Mouse (Mus musculus) liver, embryonic 12.5 days (tissue): ENCODE measurements around the gene Mtln. TPM values are rescaled to one million over a fixed set of nuclear protein-coding genes. Genes with fewer than 3 reads are reported as not detected.

Experiments
- ATAC-seq: fragments of 200-750 bp; cut with Nextera tagmentation; 2 replicates; pipeline ENCODE4 v1.8.0; 2017; ENCODE audit warnings: moderate number of reproducible peaks, mild to moderate bottlenecking, moderate library complexity
- H3K27ac ChIP-seq: fragments of 300-500 bp; sonication (generic); 2 replicates; pipeline ENCODE4 v1.5.1; 2016; ENCODE audit warnings: mild to moderate bottlenecking
- H3K27me3 ChIP-seq: fragments of 300-500 bp; sonication (generic); replicated peaks from 2 replicates; pipeline ENCODE4 v1.6.1; 2016; ENCODE audit warnings: mild to moderate bottlenecking, moderate library complexity
- H3K36me3 ChIP-seq: fragments of 300-500 bp; sonication (generic); 2 replicates; pipeline ENCODE4 v1.6.1; 2016; ENCODE audit warnings: mild to moderate bottlenecking, moderate library complexity
- H3K4me1 ChIP-seq: fragments of 300-500 bp; sonication (generic); 2 replicates; pipeline ENCODE4 v1.6.1; 2016
- H3K4me2 ChIP-seq: fragments of 300-500 bp; sonication (generic); 2 replicates; pipeline ENCODE4 v1.6.1; 2016; ENCODE audit warnings: mild to moderate bottlenecking, moderate library complexity
- H3K4me3 ChIP-seq: fragments of 300-500 bp; sonication (generic); 2 replicates; pipeline ENCODE4 v1.5.1; 2016; ENCODE audit warnings: mild to moderate bottlenecking, moderate library complexity
- H3K9ac ChIP-seq: fragments of 300-500 bp; sonication (generic); 2 replicates; pipeline ENCODE4 v1.6.1; 2016; ENCODE audit warnings: mild to moderate bottlenecking, moderate library complexity
- H3K9me3 ChIP-seq: fragments of 300-500 bp; sonication (generic); replicated peaks from 2 replicates; pipeline ENCODE4 v1.6.1; 2016; ENCODE audit warnings: mild to moderate bottlenecking, moderate library complexity
- WGBS: fragments of 180-500 bp; shearing (Covaris S2); methylation state at CpG from one replicate; pipeline ENCODE4 v1.1.7; 2016; ENCODE audit not compliant: insufficient replicate concordance; 5-methylcytosine and 5-hydroxymethylcytosine counted together
- polyA plus RNA-seq: library from polyadenylated mRNA; unstranded; fragments of >200 nt; fragmentation: Nextera tagmentation; extraction: Ambion mirVana; gene quantifications from 2 replicates; pipeline ENCODE4 v1.2.1, GENCODE M21; 2016

Mtln gene
- polyA plus RNA-seq, 1 experiment from 2014 or later = 31.1 TPM

GRCm38 (mm10) chr2:127778451-127778850 lies 13.8 kb downstream of the Mtln start:
- WGBS = 77% methylated on average over 5 of the region's 5 CpGs

GRCm38 (mm10) chr2:127775013-127775412 lies 17.3 kb downstream of the Mtln start:
- Histone ChIP-seq H3K9ac (no peak overlapping the region), H3K27ac (no peak overlapping the region), H3K4me3 (no peak overlapping the region), H3K36me3 (peaks cover 12% of the 10 kb centered on the region), H3K4me1 (peaks cover 12% of the 10 kb centered on the region), H3K9me3 (no peaks in the 10 kb centered on the region), H3K4me2 (no peak overlapping the region), H3K27me3 (no peaks in the 10 kb centered on the region)
- no peak for ATAC-seq
- 87% methylated on average over 3 of the region's 3 CpGs for WGBS

More at GRCm38 (mm10) chr2:127778451-127778850, 13.8 kb downstream of the Mtln start:
- no peaks in the 10 kb centered on the region; the same call in 1 of the 2 replicates for H3K36me3 ChIP-seq
- no peak overlapping the region for H3K27ac ChIP-seq
- no peak overlapping the region for H3K4me2 ChIP-seq
- H3K27me3 ChIP-seq = no peaks in the 10 kb centered on the region
- ATAC-seq = no peak
- no peak overlapping the region for H3K9ac ChIP-seq
- no peak overlapping the region for H3K4me3 ChIP-seq
- peaks cover 14% of the 10 kb centered on the region for H3K4me1 ChIP-seq
- no peaks in the 10 kb centered on the region for H3K9me3 ChIP-seq

- ATAC-seq = no peak; the same call in 1 of the 2 replicates
- Histone ChIP-seq H3K4me1 (peaks cover 12% of the 10 kb centered on the region), H3K4me2 (peak overlapping the region; percentile 60), H3K36me3 (peaks cover 14% of the 10 kb centered on the region), H3K4me3 (no peak overlapping the region), H3K9ac (peak overlapping the region; percentile 18; the same call in 1 of the 2 replicates), H3K9me3 (no peaks in the 10 kb centered on the region), H3K27ac (peak overlapping the region; percentile 82), H3K27me3 (no peaks in the 10 kb centered on the region)
- 35% methylated on average over 1 of the region's 1 CpGs for WGBS
Measured at GRCm38 (mm10) chr2:127774578-127774941, 17.7 kb downstream of the Mtln start.

GRCm38 (mm10) chr2:127773938-127774577 lies 18.2 kb downstream of the Mtln start:
- Histone ChIP-seq H3K4me2 (peak overlapping the region; percentile 60), H3K9me3 (no peaks in the 10 kb centered on the region), H3K9ac (peak overlapping the region; percentile 18), H3K27me3 (no peaks in the 10 kb centered on the region), H3K4me3 (peak overlapping the region; percentile 37), H3K4me1 (peaks cover 12% of the 10 kb centered on the region), H3K36me3 (peaks cover 19% of the 10 kb centered on the region), H3K27ac (peak overlapping the region; percentile 82)
- peak; percentile 99 for ATAC-seq
- 36% methylated on average over 15 of the region's 15 CpGs for WGBS

- H3K4me3 ChIP-seq = no peak overlapping the region
- no peaks in the 10 kb centered on the region for H3K9me3 ChIP-seq
- WGBS = 62% methylated on average over 5 of the region's 5 CpGs
- ATAC-seq = no peak
- H3K27me3 ChIP-seq = no peaks in the 10 kb centered on the region
- 0 out of 2 replicates have a peak, but pooled peaks cover 13% of the 10 kb centered on the region for H3K4me1 ChIP-seq
- H3K4me2 ChIP-seq = no peak overlapping the region
- H3K9ac ChIP-seq = no peak overlapping the region
- peaks cover 29% of the 10 kb centered on the region for H3K36me3 ChIP-seq
- no peak overlapping the region for H3K27ac ChIP-seq
Measured at GRCm38 (mm10) chr2:127761587-127761986, 30.7 kb downstream of the Mtln start.

- peaks cover 24% of the 10 kb centered on the region for H3K36me3 ChIP-seq
- no peaks in the 10 kb centered on the region for H3K27me3 ChIP-seq
- H3K4me2 ChIP-seq = no peak overlapping the region
- no peaks in the 10 kb centered on the region for H3K9me3 ChIP-seq
- no peak overlapping the region for H3K9ac ChIP-seq
- H3K27ac ChIP-seq = no peak overlapping the region
- no peak for ATAC-seq
- H3K4me3 ChIP-seq = no peak overlapping the region
- 0 out of 2 replicates have a peak, but pooled peaks cover 13% of the 10 kb centered on the region for H3K4me1 ChIP-seq
- 39% methylated on average over 10 of the region's 10 CpGs for WGBS
Measured at GRCm38 (mm10) chr2:127760429-127761000, 31.8 kb downstream of the Mtln start.

- Histone ChIP-seq H3K4me1 (0 out of 2 replicates have a peak, but pooled peaks cover 13% of the 10 kb centered on the region), H3K9me3 (no peaks in the 10 kb centered on the region), H3K27ac (no peak overlapping the region), H3K36me3 (peaks cover 20% of the 10 kb centered on the region), H3K27me3 (no peaks in the 10 kb centered on the region), H3K9ac (no peak overlapping the region), H3K4me3 (no peak overlapping the region), H3K4me2 (no peak overlapping the region)
- WGBS = 76% methylated on average over 6 of the region's 6 CpGs
- no peak for ATAC-seq
Measured at GRCm38 (mm10) chr2:127760014-127760413, 32.3 kb downstream of the Mtln start.

GRCm38 (mm10) chr2:127759157-127759880 lies 33.0 kb downstream of the Mtln start:
- Histone ChIP-seq H3K4me2 (no peak overlapping the region), H3K9me3 (no peaks in the 10 kb centered on the region), H3K27ac (no peak overlapping the region), H3K4me1 (0 out of 2 replicates have a peak, but pooled peaks cover 13% of the 10 kb centered on the region), H3K27me3 (no peaks in the 10 kb centered on the region), H3K4me3 (no peak overlapping the region), H3K9ac (no peak overlapping the region), H3K36me3 (peaks cover 13% of the 10 kb centered on the region)
- WGBS = 65% methylated on average over 5 of the region's 5 CpGs
- ATAC-seq = no peak

GRCm38 (mm10) chr2:127757171-127757570 lies 35.1 kb downstream of the Mtln start:
- H3K36me3 ChIP-seq = peaks cover 6% of the 10 kb centered on the region; the same call in 1 of the 2 replicates
- H3K4me1 ChIP-seq = 0 out of 2 replicates have a peak, but pooled peaks cover 13% of the 10 kb centered on the region
- no peak overlapping the region for H3K27ac ChIP-seq
- no peak for ATAC-seq
- H3K4me2 ChIP-seq = no peak overlapping the region
- H3K9ac ChIP-seq = no peak overlapping the region
- no peaks in the 10 kb centered on the region for H3K27me3 ChIP-seq
- WGBS = 43% methylated on average over 8 of the region's 8 CpGs
- no peak overlapping the region for H3K4me3 ChIP-seq
- no peaks in the 10 kb centered on the region for H3K9me3 ChIP-seq

GRCm38 (mm10) chr2:127754113-127754512 lies 38.2 kb downstream of the Mtln start:
- no peak for ATAC-seq
- 0 out of 2 replicates have a peak, but pooled peaks cover under 1% of the 10 kb centered on the region for H3K36me3 ChIP-seq
- WGBS = 81% methylated on average over 4 of the region's 4 CpGs
- H3K4me2 ChIP-seq = no peak overlapping the region
- H3K4me3 ChIP-seq = no peak overlapping the region
- no peaks in the 10 kb centered on the region for H3K27me3 ChIP-seq
- no peak overlapping the region for H3K27ac ChIP-seq
- H3K9me3 ChIP-seq = no peaks in the 10 kb centered on the region
- no peak overlapping the region for H3K9ac ChIP-seq
- H3K4me1 ChIP-seq = 0 out of 2 replicates have a peak, but pooled peaks cover under 1% of the 10 kb centered on the region

- Histone ChIP-seq H3K4me2 (no peak overlapping the region), H3K36me3 (no peaks in the 10 kb centered on the region), H3K4me3 (no peak overlapping the region), H3K27ac (no peak overlapping the region), H3K9me3 (no peaks in the 10 kb centered on the region), H3K9ac (no peak overlapping the region), H3K4me1 (no peaks in the 10 kb centered on the region), H3K27me3 (no peaks in the 10 kb centered on the region)
- no peak for ATAC-seq
- WGBS = 65% methylated on average over 11 of the region's 11 CpGs
Measured at GRCm38 (mm10) chr2:127751849-127752610, 40.3 kb downstream of the Mtln start.
